In genomic region chr7:44306516-44307240, GRCm38 (mm10) we compare ENCODE assay signal across 8 mouse cellular contexts. TPM values are rescaled to one million over a fixed set of nuclear protein-coding genes. Genes with fewer than 3 reads are reported as not detected.
DNase-seq lines count a peak whose midpoint lies in the region; ATAC-seq and TF ChIP-seq lines count a peak whose summit lies in the region.

Clec11a (minus strand) TSS chr7:44306902.

- no peaks in the 10 kb centered on the region for H3K36me3 ChIP-seq in heart, embryonic 11.5 days (ENCODE audit: control insufficient read depth, insufficient read depth, low read length)
- peaks cover 7% of the 10 kb centered on the region for H3K36me3 ChIP-seq in G1E (replicated peaks)
- no peaks in the 10 kb centered on the region for H3K36me3 ChIP-seq in heart, embryonic 15.5 days
- H3K36me3 ChIP-seq in liver, embryonic 13.5 days: no peaks in the 10 kb centered on the region

- no peak for ATAC-seq in heart, embryonic 11.5 days (replicated peaks; ENCODE audit: insufficient number of reproducible peaks, low FRiP score, low TSS enrichment)
- no peak for ATAC-seq in G1E (ENCODE audit: extremely low read depth, insufficient number of reproducible peaks, low FRiP score, poor library complexity, severe bottlenecking)
- no peak for ATAC-seq in heart, embryonic 15.5 days (replicated peaks; ENCODE audit: insufficient number of reproducible peaks, insufficient read depth, low FRiP score, low read depth)
- ATAC-seq in liver, embryonic 13.5 days (ENCODE audit: low read depth): no peak
- ATAC-seq in inflammation-experienced regulatory T-cells, adult 6 months: no peak

- H3K4me1 ChIP-seq in heart, embryonic 11.5 days (ENCODE audit: control insufficient read depth, insufficient read depth, low read length): peaks cover 20% of the 10 kb centered on the region
- peaks cover 34% of the 10 kb centered on the region for H3K4me1 ChIP-seq in G1E (ENCODE audit: insufficient read depth, low read depth, low read length)
- peaks cover 25% of the 10 kb centered on the region for H3K4me1 ChIP-seq in heart, embryonic 15.5 days (replicated peaks)
- peaks cover 34% of the 10 kb centered on the region for H3K4me1 ChIP-seq in liver, embryonic 13.5 days (replicated peaks)

- H3K27me3 ChIP-seq in heart, embryonic 11.5 days (ENCODE audit: control insufficient read depth, insufficient read depth, low read length): peaks cover 47% of the 10 kb centered on the region
- H3K27me3 ChIP-seq in G1E (ENCODE audit: insufficient read depth, low read length): peaks cover 44% of the 10 kb centered on the region
- H3K27me3 ChIP-seq in heart, embryonic 15.5 days: peaks cover 38% of the 10 kb centered on the region
- peaks cover 53% of the 10 kb centered on the region for H3K27me3 ChIP-seq in liver, embryonic 13.5 days

- H3K27ac ChIP-seq in heart, embryonic 11.5 days (ENCODE audit: low read depth, low read length): no peak within 1 kb of the TSS
- peak within 1 kb of the TSS; percentile 26; the same call in 1 of the 2 replicates for H3K27ac ChIP-seq in heart, embryonic 15.5 days
- no peak within 1 kb of the TSS for H3K27ac ChIP-seq in liver, embryonic 13.5 days

- TF ChIP-seq CTCF in G1E (IDR thresholded peaks at IDR 0.05; ENCODE audit: low read depth, low read length): no peak

- H3K4me2 ChIP-seq in heart, embryonic 11.5 days: peak within 1 kb of the TSS; percentile 86
- H3K4me2 ChIP-seq in heart, embryonic 15.5 days: peak within 1 kb of the TSS; percentile 77
- H3K4me2 ChIP-seq in liver, embryonic 13.5 days: peak within 1 kb of the TSS; percentile 80

- no peak for DNase-seq in heart, postnatal 36 days
- DNase-seq in G1E (ENCODE audit: low spot score): no peak
- DNase-seq in liver, embryonic 13.5 days: no peak
- no peak for DNase-seq in T-cell, adult 2 months (ENCODE audit: low spot score)
- no peak for DNase-seq in layer of hippocampus, adult 9-10 months (ENCODE audit: low spot score)

- peak within 1 kb of the TSS; percentile 68 for H3K4me3 ChIP-seq in heart, embryonic 11.5 days (ENCODE audit: low read depth, low read length)
- peak within 1 kb of the TSS; percentile 87 for H3K4me3 ChIP-seq in G1E (ENCODE audit: low read depth, low read length)
- H3K4me3 ChIP-seq in heart, embryonic 15.5 days: peak within 1 kb of the TSS; percentile 61
- peak within 1 kb of the TSS; percentile 64; the same call in 1 of the 2 replicates for H3K4me3 ChIP-seq in liver, embryonic 13.5 days (replicated peaks)

- no peak within 1 kb of the TSS for H3K9ac ChIP-seq in heart, embryonic 11.5 days (ENCODE audit: low read depth, low read length)
- no peak within 1 kb of the TSS for H3K9ac ChIP-seq in heart, embryonic 15.5 days
- no peak within 1 kb of the TSS for H3K9ac ChIP-seq in liver, embryonic 13.5 days

- no peaks in the 10 kb centered on the region for H3K9me3 ChIP-seq in heart, embryonic 11.5 days (replicated peaks; ENCODE audit: control insufficient read depth, low read length)
- no peaks in the 10 kb centered on the region for H3K9me3 ChIP-seq in G1E (replicated peaks)
- no peaks in the 10 kb centered on the region for H3K9me3 ChIP-seq in heart, embryonic 15.5 days (replicated peaks)
- no peaks in the 10 kb centered on the region for H3K9me3 ChIP-seq in liver, embryonic 13.5 days (replicated peaks)

- WGBS in heart, embryonic 11.5 days (ENCODE audit: insufficient replicate concordance): 62% methylated on average over 6 of the region's 6 CpGs
- 55% methylated on average over 6 of the region's 6 CpGs for WGBS in heart, embryonic 15.5 days
- WGBS in liver, embryonic 13.5 days (ENCODE audit: insufficient replicate concordance): 43% methylated on average over 6 of the region's 6 CpGs

- intact Hi-C loops in heart, postnatal 36 days (cut with DNase I): loop anchor here (5.0 to 10.0 kb wide), 3 partner anchors 44 to 1728 kb away; partner anchors contain the start of genes Abcc6, Gm15517 and Nomo1

RNA-seq across cellular contexts. Expression of gene Clec11a, which starts in this region (rescaled TPM):
- 0.65 and 0.84 TPM in 2 replicates for polyA plus RNA-seq in heart, embryonic 11.5 days (2014; fragmentation: Nextera tagmentation; extraction: Ambion mirVana)
- total RNA-seq in heart, postnatal 36 days (2021): under 1 TPM; 0.75 to 0.84 TPM
- total RNA-seq in G1E (2014; fragmentation: Nextera tagmentation) (3.1 and 5.3 TPM in 2 replicates), G1E (2017) (2.6 and 3.3 TPM in 2 replicates)
- 1.8 and 2.2 TPM in 2 replicates for polyA plus RNA-seq in G1E (2012)
- polyA plus RNA-seq in heart, embryonic 15.5 days (2015; fragmentation: Nextera tagmentation; extraction: Ambion mirVana): 1.0 and 2.5 TPM in 2 replicates
- 0.46 and 0.76 TPM in 2 replicates for polyA plus RNA-seq in liver, embryonic 13.5 days (2015; fragmentation: Nextera tagmentation; extraction: Ambion mirVana)
- polyA plus RNA-seq in inflammation-experienced regulatory T-cells, adult 6 months (2017; shearing (Covaris generic)): under 1 TPM; 0.28 to 0.62 (median 0.34) TPM
